Mouse (Mus musculus): ENCODE results near the gene Rpl28. TPM values are rescaled to one million over a fixed set of nuclear protein-coding genes. Genes with fewer than 3 reads are reported as not detected.
"Not testable (repeated sequence)": the region's sequence is repeated elsewhere in the genome, so short reads cannot be mapped to it uniquely, and the experiment has no call there.

Gene Rpl28
- polyA plus RNA-seq, 1 experiment from 2014 or later, result 238 TPM

DNA sequence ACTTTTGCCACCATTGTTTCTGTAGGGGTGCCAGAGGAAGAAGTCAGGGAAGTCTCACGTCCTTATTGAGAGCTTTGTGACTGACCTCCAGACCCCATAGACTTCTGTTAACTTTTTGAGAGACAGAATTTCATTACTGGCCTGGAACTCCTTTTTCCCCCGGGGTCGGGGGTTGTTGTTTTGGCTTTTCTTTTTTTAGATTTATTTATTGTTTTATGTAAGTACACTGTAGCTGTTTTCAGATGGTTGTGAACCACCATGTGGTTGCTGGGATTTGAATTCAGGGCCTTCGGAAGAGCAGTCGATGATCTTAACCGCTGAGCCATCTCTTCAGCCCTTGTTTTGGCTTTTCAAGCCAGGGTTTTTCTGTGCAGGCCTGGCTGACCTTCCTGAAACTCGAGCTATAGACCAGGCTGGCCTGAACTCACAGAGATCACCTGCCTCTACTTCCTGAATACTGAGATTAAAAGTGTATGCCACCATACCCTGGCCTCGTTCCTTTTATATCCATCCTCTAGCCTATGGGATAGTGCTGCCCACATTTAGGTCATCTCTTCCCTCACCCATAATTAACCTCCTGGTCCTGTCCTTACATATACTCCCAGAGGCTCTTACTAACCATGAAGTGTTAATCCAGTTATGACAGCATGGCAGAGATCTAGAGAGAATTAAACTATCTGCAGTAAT is 20.6 kb downstream of the Rpl28 start:
- peak overlapping the region; percentile 77 for H3K27ac ChIP-seq (ENCODE audit: low read depth, low read length)
- peaks cover 19% of the 10 kb centered on the region for H3K36me3 ChIP-seq (ENCODE audit: control insufficient read depth, insufficient read depth, low read length)
- WGBS, result 18% methylated on average over 8 of the region's 8 CpGs
- no peaks in the 10 kb centered on the region for H3K9me3 ChIP-seq (ENCODE audit: control insufficient read depth, low read length)
- H3K27me3 ChIP-seq (replicated peaks; ENCODE audit: control insufficient read depth, insufficient read depth, low read length), result no peaks in the 10 kb centered on the region
- DNase-seq (ENCODE audit: low spot score) (no peak), ATAC-seq (replicated peaks; ENCODE audit: low FRiP score) (no peak)
- H3K4me3 ChIP-seq (ENCODE audit: low read depth, low read length), result peak overlapping the region; percentile 59
- peak overlapping the region; percentile 70 for H3K9ac ChIP-seq (ENCODE audit: low read depth, low read length)
- H3K4me1 ChIP-seq (replicated peaks; ENCODE audit: control insufficient read depth, insufficient read depth, low read length), result peaks cover 28% of the 10 kb centered on the region
- peak overlapping the region; percentile 75 for H3K4me2 ChIP-seq

- Histone ChIP-seq H3K4me3 (ENCODE audit: low read depth, low read length) (no peak overlapping the region), H3K9me3 (ENCODE audit: control insufficient read depth, low read length) (no peaks in the 10 kb centered on the region), H3K4me1 (replicated peaks; ENCODE audit: control insufficient read depth, insufficient read depth, low read length) (0 out of 2 replicates have a peak, but pooled peaks cover 4% of the 10 kb centered on the region), H3K27ac (ENCODE audit: low read depth, low read length) (no peak overlapping the region), H3K9ac (ENCODE audit: low read depth, low read length) (no peak overlapping the region), H3K36me3 (ENCODE audit: control insufficient read depth, insufficient read depth, low read length) (no peaks in the 10 kb centered on the region), H3K27me3 (replicated peaks; ENCODE audit: control insufficient read depth, insufficient read depth, low read length) (no peaks in the 10 kb centered on the region), H3K4me2 (no peak overlapping the region)
- ATAC-seq (replicated peaks; ENCODE audit: low FRiP score) (no peak), DNase-seq (ENCODE audit: low spot score) (no peak)
Observed at GRCm38 (mm10) chr7:4816559-4816958, 23.9 kb downstream of the Rpl28 start.

GRCm38 (mm10) chr7:4820925-4821324 is 28.3 kb downstream of the Rpl28 start:
- ATAC-seq (replicated peaks; ENCODE audit: low FRiP score); H3K9ac ChIP-seq (ENCODE audit: low read depth, low read length); H3K9me3 ChIP-seq (ENCODE audit: control insufficient read depth, low read length); H3K27me3 ChIP-seq (replicated peaks; ENCODE audit: control insufficient read depth, insufficient read depth, low read length); DNase-seq (ENCODE audit: low spot score); H3K4me3 ChIP-seq (ENCODE audit: low read depth, low read length); H3K27ac ChIP-seq (ENCODE audit: low read depth, low read length); H3K4me1 ChIP-seq (replicated peaks; ENCODE audit: control insufficient read depth, insufficient read depth, low read length); H3K4me2 ChIP-seq; H3K36me3 ChIP-seq (ENCODE audit: control insufficient read depth, insufficient read depth, low read length): not testable (repeated sequence)
- WGBS, result 77% methylated on average over 7 of the region's 7 CpGs

DNA sequence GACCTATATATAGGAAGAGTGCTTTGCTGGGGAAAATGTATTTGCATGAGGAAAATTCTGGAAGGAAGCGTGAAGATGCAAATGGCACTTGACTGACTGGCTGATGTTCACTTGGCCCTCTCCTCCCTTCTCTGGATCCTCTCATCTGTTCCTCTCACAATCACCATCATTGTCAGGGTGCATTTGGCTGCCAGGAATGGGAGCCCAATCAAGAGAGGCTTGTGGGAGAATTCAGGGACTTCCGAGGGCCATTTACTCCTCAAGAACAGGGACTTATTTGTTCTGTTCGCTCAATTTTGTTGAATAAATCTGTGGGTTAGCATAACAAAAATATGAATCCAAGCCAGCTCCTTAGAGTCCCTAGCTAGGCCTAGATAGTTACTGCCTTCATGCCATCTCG is 29.0 kb downstream of the Rpl28 start:
- no peak for DNase-seq (ENCODE audit: low spot score)
- no peaks in the 10 kb centered on the region for H3K36me3 ChIP-seq (ENCODE audit: control insufficient read depth, insufficient read depth, low read length)
- H3K4me2 ChIP-seq, result no peak overlapping the region
- WGBS, result 82% methylated on average over 4 of the region's 4 CpGs
- no peaks in the 10 kb centered on the region for H3K9me3 ChIP-seq (ENCODE audit: control insufficient read depth, low read length)
- H3K27ac ChIP-seq (ENCODE audit: low read depth, low read length), result no peak overlapping the region
- no peaks in the 10 kb centered on the region for H3K4me1 ChIP-seq (replicated peaks; ENCODE audit: control insufficient read depth, insufficient read depth, low read length)
- ATAC-seq (replicated peaks; ENCODE audit: low FRiP score), result no peak
- no peak overlapping the region for H3K4me3 ChIP-seq (ENCODE audit: low read depth, low read length)
- H3K9ac ChIP-seq (ENCODE audit: low read depth, low read length), result no peak overlapping the region
- H3K27me3 ChIP-seq (replicated peaks; ENCODE audit: control insufficient read depth, insufficient read depth, low read length), result no peaks in the 10 kb centered on the region

GRCm38 (mm10) chr7:4822162-4822907 is 29.7 kb downstream of the Rpl28 start:
- no peak overlapping the region for H3K4me2 ChIP-seq
- H3K27ac ChIP-seq (ENCODE audit: low read depth, low read length), result no peak overlapping the region
- DNase-seq (ENCODE audit: low spot score) (no peak), ATAC-seq (replicated peaks; ENCODE audit: low FRiP score) (no peak)
- WGBS, result 63% methylated on average over 6 of the region's 6 CpGs
- no peaks in the 10 kb centered on the region for H3K9me3 ChIP-seq (ENCODE audit: control insufficient read depth, low read length)
- no peak overlapping the region for H3K9ac ChIP-seq (ENCODE audit: low read depth, low read length)
- no peaks in the 10 kb centered on the region for H3K4me1 ChIP-seq (replicated peaks; ENCODE audit: control insufficient read depth, insufficient read depth, low read length)
- no peaks in the 10 kb centered on the region for H3K36me3 ChIP-seq (ENCODE audit: control insufficient read depth, insufficient read depth, low read length)
- H3K27me3 ChIP-seq (replicated peaks; ENCODE audit: control insufficient read depth, insufficient read depth, low read length), result no peaks in the 10 kb centered on the region
- H3K4me3 ChIP-seq (ENCODE audit: low read depth, low read length), result no peak overlapping the region

DNA sequence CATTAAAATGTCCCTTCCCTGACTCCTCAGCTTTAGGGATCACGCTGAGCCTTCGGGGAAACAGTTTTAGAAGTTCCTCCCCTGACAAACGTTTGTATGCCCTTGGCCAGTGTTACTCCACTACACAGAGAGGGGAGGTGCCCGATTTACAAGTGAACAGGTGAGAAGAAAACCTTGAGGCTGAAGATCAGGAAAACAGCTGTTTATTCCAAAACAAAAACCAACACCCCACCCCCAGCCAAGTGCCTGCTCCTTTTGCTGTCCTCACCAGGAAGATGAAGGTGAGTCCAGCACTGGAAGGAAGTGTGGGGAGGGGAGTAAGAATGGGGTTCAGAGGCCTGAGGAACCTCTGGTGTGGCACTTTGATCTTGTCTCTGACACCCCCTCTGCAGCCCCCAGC is 32.7 kb downstream of the Rpl28 start:
- DNase-seq (ENCODE audit: low spot score) (no peak), ATAC-seq (replicated peaks; ENCODE audit: low FRiP score) (no peak)
- Histone ChIP-seq H3K9me3 (ENCODE audit: control insufficient read depth, low read length) (no peaks in the 10 kb centered on the region), H3K4me3 (ENCODE audit: low read depth, low read length) (no peak overlapping the region), H3K9ac (ENCODE audit: low read depth, low read length) (no peak overlapping the region), H3K27ac (ENCODE audit: low read depth, low read length) (no peak overlapping the region), H3K4me1 (replicated peaks; ENCODE audit: control insufficient read depth, insufficient read depth, low read length) (no peaks in the 10 kb centered on the region), H3K4me2 (no peak overlapping the region), H3K27me3 (replicated peaks; ENCODE audit: control insufficient read depth, insufficient read depth, low read length) (peaks cover 12% of the 10 kb centered on the region), H3K36me3 (ENCODE audit: control insufficient read depth, insufficient read depth, low read length) (no peaks in the 10 kb centered on the region)
- WGBS, result 43% methylated on average over 4 of the region's 4 CpGs

GRCm38 (mm10) chr7:4830476-4830875 is 37.8 kb downstream of the Rpl28 start:
- Histone ChIP-seq H3K9ac (ENCODE audit: low read depth, low read length) (no peak overlapping the region), H3K36me3 (ENCODE audit: control insufficient read depth, insufficient read depth, low read length) (no peaks in the 10 kb centered on the region), H3K27me3 (replicated peaks; ENCODE audit: control insufficient read depth, insufficient read depth, low read length) (peaks cover 49% of the 10 kb centered on the region), H3K4me3 (ENCODE audit: low read depth, low read length) (no peak overlapping the region), H3K27ac (ENCODE audit: low read depth, low read length) (no peak overlapping the region), H3K4me2 (no peak overlapping the region), H3K4me1 (replicated peaks; ENCODE audit: control insufficient read depth, insufficient read depth, low read length) (no peaks in the 10 kb centered on the region), H3K9me3 (ENCODE audit: control insufficient read depth, low read length) (no peaks in the 10 kb centered on the region)
- ATAC-seq (replicated peaks; ENCODE audit: low FRiP score), result no peak
- DNase-seq (ENCODE audit: low spot score), result no peak
- 6% methylated on average over 12 of the region's 12 CpGs for WGBS

DNA sequence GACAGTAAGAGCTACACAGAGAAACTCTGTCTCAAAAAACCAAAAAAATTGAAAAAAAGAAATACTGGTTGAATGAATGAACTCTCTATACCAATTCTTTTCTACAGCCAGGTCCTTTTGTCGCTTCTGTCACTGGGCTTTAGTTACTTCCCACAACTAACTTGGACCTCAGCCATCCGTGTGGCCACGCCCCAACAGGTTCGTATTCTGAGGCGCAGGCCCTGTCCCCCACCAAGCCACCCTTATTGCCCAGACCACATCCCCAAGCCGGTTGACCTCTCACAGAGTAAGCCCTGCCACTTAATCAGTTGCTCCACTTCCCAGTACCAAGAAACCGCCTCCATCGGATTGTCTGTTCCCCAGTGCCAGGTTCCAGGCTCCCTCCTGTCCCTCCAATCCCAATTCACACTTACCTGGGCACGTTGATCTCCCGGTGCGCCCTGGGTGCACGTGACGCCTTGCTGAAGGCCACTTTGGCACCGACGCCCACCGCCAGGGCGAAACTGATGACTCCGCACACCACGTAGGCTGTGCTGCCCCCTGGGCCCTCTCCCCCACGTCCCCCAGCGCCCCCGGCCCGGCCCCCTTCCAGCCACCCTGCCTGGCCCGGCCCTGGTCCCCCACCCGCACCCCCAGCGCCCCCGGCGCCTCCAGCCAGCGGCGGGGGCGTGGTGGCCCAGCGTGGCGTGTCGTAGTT is 43.1 kb downstream of the Rpl28 start:
- Histone ChIP-seq H3K4me1 (replicated peaks; ENCODE audit: control insufficient read depth, insufficient read depth, low read length) (0 out of 2 replicates have a peak, but pooled peaks cover 6% of the 10 kb centered on the region), H3K36me3 (ENCODE audit: control insufficient read depth, insufficient read depth, low read length) (no peaks in the 10 kb centered on the region), H3K9ac (ENCODE audit: low read depth, low read length) (no peak overlapping the region), H3K9me3 (ENCODE audit: control insufficient read depth, low read length) (no peaks in the 10 kb centered on the region), H3K4me3 (ENCODE audit: low read depth, low read length) (peak overlapping the region; percentile 41), H3K27ac (ENCODE audit: low read depth, low read length) (no peak overlapping the region), H3K27me3 (replicated peaks; ENCODE audit: control insufficient read depth, insufficient read depth, low read length) (peaks cover 66% of the 10 kb centered on the region), H3K4me2 (peak overlapping the region; percentile 58)
- 0 out of 2 replicates have a peak, but pooled peaks have one; percentile 12 for ATAC-seq (replicated peaks; ENCODE audit: low FRiP score)
- no peak for DNase-seq (ENCODE audit: low spot score)
- 8% methylated on average over 31 of the region's 34 CpGs for WGBS

Data from liver, embryonic 11.5 days (tissue).